Mouse (Mus musculus): ENCODE data around the gene Isoc2a. TPM values are rescaled to one million over a fixed set of nuclear protein-coding genes. Genes with fewer than 3 reads are reported as not detected.

Gene Isoc2a
- total and polyA plus RNA-seq, 2 experiments = 63.5 to 110 TPM

DNA sequence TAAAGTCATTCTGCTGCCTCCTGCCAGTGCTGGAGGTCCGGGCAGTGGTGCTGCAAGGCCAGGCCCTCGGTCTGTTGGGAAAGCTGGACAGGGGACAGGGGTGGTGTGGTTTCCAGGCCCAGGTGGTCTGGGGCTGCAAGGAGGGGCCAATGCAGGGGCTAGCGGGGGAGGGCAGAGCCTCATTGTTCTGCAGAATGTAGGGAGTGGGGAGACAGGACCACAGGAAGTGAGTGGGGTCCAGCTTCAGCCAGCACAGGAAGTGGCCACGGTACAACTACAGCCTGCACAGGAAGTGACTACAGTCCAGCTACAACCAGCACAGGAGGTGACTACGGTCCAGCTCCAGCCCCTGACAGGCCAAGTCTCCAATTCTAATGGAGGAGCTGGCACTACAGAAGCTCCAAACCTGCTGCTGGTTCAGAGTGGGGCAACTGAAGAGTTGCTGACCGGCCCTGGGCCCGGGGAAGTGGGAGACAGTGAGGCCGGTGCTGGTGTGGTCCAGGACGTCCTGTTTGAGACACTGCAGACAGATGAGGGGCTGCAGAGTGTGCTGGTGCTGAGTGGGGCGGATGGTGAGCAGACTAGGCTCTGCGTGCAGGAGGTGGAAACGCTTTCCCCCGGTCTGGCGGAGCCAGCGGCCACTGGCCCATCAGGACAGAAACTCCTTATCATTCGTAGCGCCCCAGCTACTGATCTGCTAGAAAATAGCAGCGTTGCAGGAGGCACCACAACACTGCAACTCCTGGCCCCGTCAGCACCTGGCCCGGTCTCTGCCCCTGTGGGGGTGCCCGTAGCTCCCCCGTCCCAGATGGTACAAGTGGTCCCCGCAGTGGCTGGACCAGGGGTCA, 44.2 kb downstream of the Isoc2a start:
- WGBS = 62% methylated on average over 23 of the region's 23 CpGs

DNA sequence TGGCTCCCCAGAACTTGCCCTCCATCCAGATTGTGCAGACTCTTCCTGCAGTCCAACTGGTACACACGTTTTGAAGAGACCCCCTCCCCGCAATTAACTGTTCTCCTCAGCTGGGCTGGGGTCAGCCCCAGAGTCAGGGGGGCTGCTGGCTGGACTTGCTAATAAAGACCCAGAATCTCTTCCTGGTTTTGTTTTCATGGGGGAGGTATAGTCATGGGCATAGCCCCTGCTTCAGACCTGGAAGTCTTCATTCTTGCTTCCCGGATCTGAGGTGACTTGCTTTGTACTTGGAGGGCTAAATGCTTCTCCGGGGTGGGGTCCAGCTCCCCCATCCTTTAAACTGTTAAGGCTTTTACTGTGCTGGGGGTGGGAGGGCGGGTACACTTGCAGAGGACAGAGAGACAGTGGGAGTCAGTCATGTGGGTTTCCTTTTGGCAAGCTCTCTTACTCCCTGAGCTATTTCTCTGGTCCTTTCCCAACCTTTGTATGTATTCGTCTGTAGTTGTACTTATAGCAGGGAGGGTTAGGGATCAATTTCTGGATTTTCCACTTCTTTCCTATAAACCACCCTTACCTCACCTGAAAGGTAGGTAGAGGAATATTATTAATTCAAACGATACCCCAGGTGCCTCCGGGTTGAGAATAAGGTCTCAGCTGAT, 45.0 kb downstream of the Isoc2a start, which contains the start of gene Nat14:
Gene Nat14 (plus strand): TSS at position 205 of the 659 bp plus-strand sequence.
- H3K79me2 ChIP-seq (ENCODE audit: control insufficient read depth, insufficient read depth, low read length) = no peaks in the 10 kb centered on the region
- H3K4me3 ChIP-seq (ENCODE audit: insufficient read depth, low read depth, low read length) = peak within 1 kb of the TSS; percentile 8; the same call in 1 of the 2 replicates
- TF ChIP-seq CTCF (IDR thresholded peaks at IDR 0.05; ENCODE audit: low read depth, low read length) (no peak), POLR2A (IDR thresholded peaks at IDR 0.05; ENCODE audit: extremely low read depth, insufficient read depth, low read length) (no peak)
- H3K27me3 ChIP-seq (ENCODE audit: control insufficient read depth, insufficient read depth, low read length) = peaks cover 6% of the 10 kb centered on the region
- peak within 1 kb of the TSS; percentile 12; the same call in 1 of the 2 replicates for H3K9ac ChIP-seq (ENCODE audit: low read depth, low read length)
- peaks cover 3% of the 10 kb centered on the region; the same call in 1 of the 2 replicates for H3K36me3 ChIP-seq (ENCODE audit: control insufficient read depth, insufficient read depth, low read length)
- H3K27ac ChIP-seq (replicated peaks; ENCODE audit: insufficient read depth, low read depth, low read length) = no peak within 1 kb of the TSS
- DNase-seq (ENCODE audit: extremely low read depth, low read depth, low spot score) = no peak
- peaks cover 2% of the 10 kb centered on the region; the same call in 1 of the 2 replicates for H3K4me1 ChIP-seq (ENCODE audit: control insufficient read depth, insufficient read depth, low read length)
- 31% methylated on average over 8 of the region's 8 CpGs for WGBS

More for the DNA sequence above, 44.2 kb downstream of the Isoc2a start:
- H3K27ac ChIP-seq (replicated peaks; ENCODE audit: insufficient read depth, low read depth, low read length) = no peak overlapping the region
- H3K27me3 ChIP-seq (ENCODE audit: control insufficient read depth, insufficient read depth, low read length) = peaks cover 6% of the 10 kb centered on the region
- H3K9ac ChIP-seq (ENCODE audit: low read depth, low read length) = no peak overlapping the region
- peaks cover 8% of the 10 kb centered on the region for H3K4me1 ChIP-seq (ENCODE audit: control insufficient read depth, insufficient read depth, low read length)
- peaks cover 7% of the 10 kb centered on the region; the same call in 1 of the 2 replicates for H3K79me2 ChIP-seq (ENCODE audit: control insufficient read depth, insufficient read depth, low read length)
- peaks cover 3% of the 10 kb centered on the region; the same call in 1 of the 2 replicates for H3K36me3 ChIP-seq (ENCODE audit: control insufficient read depth, insufficient read depth, low read length)
- DNase-seq (ENCODE audit: extremely low read depth, low read depth, low spot score) = no peak
- no peak overlapping the region for H3K4me3 ChIP-seq (ENCODE audit: insufficient read depth, low read depth, low read length)
- TF ChIP-seq CTCF (IDR thresholded peaks at IDR 0.05; ENCODE audit: low read depth, low read length) (no peak), POLR2A (IDR thresholded peaks at IDR 0.05; ENCODE audit: extremely low read depth, insufficient read depth, low read length) (no peak)

DNA sequence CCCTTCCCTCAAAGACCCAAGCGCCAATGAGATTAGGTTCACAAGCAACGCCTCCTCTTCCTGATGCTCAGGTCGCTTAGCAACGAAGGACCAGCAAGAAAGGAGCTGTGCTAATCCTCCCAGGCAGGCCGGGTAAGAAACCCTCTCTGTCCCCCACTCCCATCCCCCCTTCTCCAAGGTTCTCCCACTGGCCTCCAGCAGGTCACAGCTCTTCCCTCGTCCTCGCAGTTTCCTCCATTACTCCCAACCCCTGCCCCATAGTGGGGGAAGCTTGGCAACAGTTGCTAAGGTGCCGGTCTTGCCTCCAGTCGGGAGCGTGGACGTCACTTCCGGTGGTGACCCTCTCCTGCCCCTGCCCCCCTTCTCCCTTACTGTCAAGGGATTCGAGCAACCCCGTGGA, 45.6 kb downstream of the Isoc2a start:
- Histone ChIP-seq H3K27ac (replicated peaks; ENCODE audit: insufficient read depth, low read depth, low read length) (no peak overlapping the region), H3K4me1 (ENCODE audit: control insufficient read depth, insufficient read depth, low read length) (peaks cover 2% of the 10 kb centered on the region; the same call in 1 of the 2 replicates), H3K9ac (ENCODE audit: low read depth, low read length) (peak overlapping the region; percentile 12; the same call in 1 of the 2 replicates), H3K4me3 (ENCODE audit: insufficient read depth, low read depth, low read length) (peak overlapping the region; percentile 8; the same call in 1 of the 2 replicates), H3K27me3 (ENCODE audit: control insufficient read depth, insufficient read depth, low read length) (peaks cover 6% of the 10 kb centered on the region), H3K79me2 (ENCODE audit: control insufficient read depth, insufficient read depth, low read length) (no peaks in the 10 kb centered on the region), H3K36me3 (ENCODE audit: control insufficient read depth, insufficient read depth, low read length) (peaks cover 3% of the 10 kb centered on the region; the same call in 1 of the 2 replicates)
- WGBS = 1% methylated on average over 14 of the region's 14 CpGs
- no peak for DNase-seq (ENCODE audit: extremely low read depth, low read depth, low spot score)
- no peak for TF ChIP-seq CTCF (IDR thresholded peaks at IDR 0.05; ENCODE audit: low read depth, low read length)
- no peak for TF ChIP-seq POLR2A (IDR thresholded peaks at IDR 0.05; ENCODE audit: extremely low read depth, insufficient read depth, low read length)

DNA sequence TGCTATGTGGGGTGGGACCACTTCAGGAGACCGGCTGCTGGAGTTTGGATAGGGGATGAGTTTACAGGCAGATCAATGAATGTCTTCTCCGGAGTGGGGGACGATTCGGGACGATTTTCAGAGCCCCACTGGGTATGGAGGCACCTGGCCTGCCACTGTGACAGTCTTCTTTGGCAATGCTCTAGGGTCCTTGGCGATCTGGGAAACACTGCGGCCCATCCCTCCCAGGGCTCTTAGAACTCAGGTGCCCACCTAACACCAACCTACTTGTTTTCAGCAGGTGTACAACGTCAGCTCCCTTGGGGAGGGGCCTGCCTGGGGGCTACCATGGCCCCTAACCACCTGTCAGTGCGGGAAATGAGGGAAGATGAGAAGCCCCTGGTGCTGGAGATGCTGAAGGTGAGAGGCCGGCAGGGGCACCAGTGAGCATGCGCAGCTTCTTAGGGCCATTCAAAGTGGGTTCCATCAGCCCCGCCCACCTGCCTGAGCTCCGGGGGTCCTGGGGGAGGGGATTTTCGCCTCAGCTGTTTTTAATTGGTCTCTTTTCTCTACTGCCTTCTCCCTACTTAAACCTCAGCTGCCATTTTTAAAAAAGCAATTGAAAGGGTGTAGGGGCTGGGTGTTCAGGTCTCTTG, 46.1 kb downstream of the Isoc2a start:
- Histone ChIP-seq H3K36me3 (ENCODE audit: control insufficient read depth, insufficient read depth, low read length) (peaks cover 3% of the 10 kb centered on the region; the same call in 1 of the 2 replicates), H3K79me2 (ENCODE audit: control insufficient read depth, insufficient read depth, low read length) (no peaks in the 10 kb centered on the region), H3K27ac (replicated peaks; ENCODE audit: insufficient read depth, low read depth, low read length) (no peak overlapping the region), H3K9ac (ENCODE audit: low read depth, low read length) (peak overlapping the region; percentile 12; the same call in 1 of the 2 replicates), H3K27me3 (ENCODE audit: control insufficient read depth, insufficient read depth, low read length) (peaks cover 6% of the 10 kb centered on the region), H3K4me1 (ENCODE audit: control insufficient read depth, insufficient read depth, low read length) (peaks cover 2% of the 10 kb centered on the region; the same call in 1 of the 2 replicates), H3K4me3 (ENCODE audit: insufficient read depth, low read depth, low read length) (no peak overlapping the region)
- TF ChIP-seq CTCF (IDR thresholded peaks at IDR 0.05; ENCODE audit: low read depth, low read length) (no peak), POLR2A (IDR thresholded peaks at IDR 0.05; ENCODE audit: extremely low read depth, insufficient read depth, low read length) (no peak)
- WGBS = 4% methylated on average over 14 of the region's 14 CpGs
- no peak for DNase-seq (ENCODE audit: extremely low read depth, low read depth, low spot score)

DNA sequence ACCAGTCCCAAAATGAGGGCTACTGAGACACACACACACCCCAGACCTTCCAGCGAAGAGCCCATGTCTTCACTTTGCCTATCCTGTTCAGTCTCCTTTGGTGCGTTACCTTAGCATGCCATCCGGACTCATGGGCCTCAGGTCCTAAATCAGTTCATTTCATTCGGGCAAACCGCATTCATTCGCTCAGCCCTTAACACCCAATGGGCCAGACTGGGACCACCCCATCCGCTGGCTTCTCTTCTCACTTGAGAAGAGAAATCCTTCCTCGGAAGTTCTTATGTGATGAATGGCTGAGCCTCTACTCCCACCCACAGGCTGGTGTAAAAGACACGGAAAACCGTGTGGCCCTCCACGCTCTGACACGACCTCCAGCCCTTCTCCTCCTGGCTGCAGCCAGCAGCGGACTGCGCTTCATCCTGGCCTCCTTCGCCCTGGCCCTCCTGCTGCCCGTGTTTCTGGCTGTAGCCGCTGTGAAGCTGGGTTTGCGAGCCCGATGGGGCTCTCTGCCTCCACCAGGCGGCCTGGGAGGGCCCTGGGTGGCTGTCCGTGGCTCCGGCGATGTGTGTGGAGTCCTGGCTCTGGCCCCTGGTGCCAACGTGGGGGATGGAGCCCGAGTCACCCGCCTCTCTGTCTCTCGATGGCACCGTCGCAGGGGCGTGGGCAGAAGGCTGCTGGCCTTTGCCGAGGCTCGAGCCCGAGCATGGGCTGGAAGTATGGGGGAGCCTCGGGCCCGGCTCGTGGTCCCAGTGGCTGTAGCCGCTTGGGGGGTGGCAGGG, 46.8 kb downstream of the Isoc2a start:
- Histone ChIP-seq H3K79me2 (ENCODE audit: control insufficient read depth, insufficient read depth, low read length) (no peaks in the 10 kb centered on the region), H3K9ac (ENCODE audit: low read depth, low read length) (peak overlapping the region; percentile 14), H3K27ac (replicated peaks; ENCODE audit: insufficient read depth, low read depth, low read length) (no peak overlapping the region), H3K27me3 (ENCODE audit: control insufficient read depth, insufficient read depth, low read length) (peaks cover 6% of the 10 kb centered on the region), H3K4me1 (ENCODE audit: control insufficient read depth, insufficient read depth, low read length) (peaks cover 2% of the 10 kb centered on the region; the same call in 1 of the 2 replicates), H3K36me3 (ENCODE audit: control insufficient read depth, insufficient read depth, low read length) (peaks cover 3% of the 10 kb centered on the region; the same call in 1 of the 2 replicates), H3K4me3 (ENCODE audit: insufficient read depth, low read depth, low read length) (peak overlapping the region; percentile 7; the same call in 1 of the 2 replicates)
- 8% methylated on average over 37 of the region's 37 CpGs for WGBS
- DNase-seq (ENCODE audit: extremely low read depth, low read depth, low spot score) = no peak
- TF ChIP-seq POLR2A (IDR thresholded peaks at IDR 0.05; ENCODE audit: extremely low read depth, insufficient read depth, low read length) = no peak
- TF ChIP-seq CTCF (IDR thresholded peaks at IDR 0.05; ENCODE audit: low read depth, low read length) = peak; percentile 38; the same call in 1 of the 2 replicates

Data from liver, adult 2 months (tissue).